Comparison of ENCODE assay signal across 7 mouse cellular contexts in the genomic region with DNA sequence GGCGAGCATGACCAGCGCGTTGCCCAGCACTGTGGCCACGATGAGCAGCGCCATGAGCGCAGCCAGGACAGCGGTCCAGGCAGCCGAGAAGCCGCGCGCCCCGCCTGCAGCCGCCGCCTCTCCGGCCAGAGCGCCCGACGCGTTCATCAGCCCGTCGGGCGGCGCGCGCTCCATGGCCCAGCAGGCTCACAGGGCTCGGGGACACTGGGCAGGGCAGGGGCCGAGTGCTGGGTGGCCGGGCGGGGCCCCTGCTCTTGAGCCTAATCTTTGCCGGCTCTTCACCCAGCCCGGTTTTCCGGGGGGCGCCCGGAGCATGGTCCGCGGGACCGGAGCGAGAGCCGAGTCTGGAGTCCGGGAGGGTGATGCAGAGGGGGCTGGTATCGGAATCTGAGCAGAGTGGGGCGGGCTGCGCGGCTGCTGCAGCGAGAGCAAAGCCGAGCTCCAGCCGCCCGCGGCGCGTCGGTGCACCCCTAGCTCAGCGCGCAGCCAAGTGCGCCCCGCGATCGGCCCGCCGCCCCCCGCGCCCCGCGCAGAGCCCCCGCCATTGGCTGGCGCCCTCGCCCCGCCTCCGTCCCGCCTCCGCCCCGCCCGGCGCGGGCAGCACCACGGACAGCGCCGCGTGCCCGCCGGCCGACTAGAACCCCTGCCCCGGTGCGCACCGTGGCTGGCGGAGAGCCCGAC. TPM values are rescaled to one million over a fixed set of nuclear protein-coding genes. Genes with fewer than 3 reads are reported as not detected.
A peak's percentile ranks its signal among the peaks of the same experiment; 100 is the strongest.
DNase-seq lines count a peak whose midpoint lies in the region; ATAC-seq and TF ChIP-seq lines count a peak whose summit lies in the region.

A gene (minus strand): TSS at position 511 of the 681 bp plus-strand sequence.

- DNase-seq in adrenal gland, adult 8-10 months, result peak; percentile 65
- DNase-seq in cerebellum, postnatal 36 days, result peak; percentile 63 to 80
- peak; percentile 62 to 76 for DNase-seq in gastrocnemius, postnatal 4 days (ENCODE audit: low spot score in 2 of 2)
- peak; percentile 56 to 71 for DNase-seq in spleen, postnatal 36 days (ENCODE audit: low spot score in 2 of 2)

- WGBS in intestine, postnatal 0 days, result 1% methylated on average over 74 of the region's 87 CpGs
- WGBS in limb, embryonic 13.5 days, result under 1% methylated on average over 67 of the region's 87 CpGs
- whole genome bisulfite sequencing in midbrain, embryonic 13.5 days, result under 1% methylated on average over 84 of the region's 87 CpGs

- H3K27me3 ChIP-seq in intestine, postnatal 0 days (replicated peaks; ENCODE audit: control insufficient read depth, insufficient read depth, low read length), result peaks cover 60% of the 10 kb centered on the region
- H3K27me3 ChIP-seq in limb, embryonic 13.5 days, result peaks cover 84% of the 10 kb centered on the region
- H3K27me3 ChIP-seq in midbrain, embryonic 13.5 days, result peaks cover 65% of the 10 kb centered on the region

- H3K9ac ChIP-seq in intestine, postnatal 0 days (ENCODE audit: low read depth, low read length), result no peak within 1 kb of the TSS
- H3K9ac ChIP-seq in limb, embryonic 13.5 days, result peak within 1 kb of the TSS; percentile 39; the same call in 1 of the 2 replicates
- peak within 1 kb of the TSS; percentile 76 for H3K9ac ChIP-seq in midbrain, embryonic 13.5 days (replicated peaks)

- H3K27ac ChIP-seq in intestine, postnatal 0 days (ENCODE audit: low read depth, low read length), result no peak within 1 kb of the TSS
- H3K27ac ChIP-seq in limb, embryonic 13.5 days, result no peak within 1 kb of the TSS
- H3K27ac ChIP-seq in midbrain, embryonic 13.5 days, result peak within 1 kb of the TSS; percentile 35; the same call in 1 of the 2 replicates

- H3K4me1 ChIP-seq in intestine, postnatal 0 days (replicated peaks; ENCODE audit: control insufficient read depth, insufficient read depth, low read length), result no peaks in the 10 kb centered on the region
- peaks cover 24% of the 10 kb centered on the region for H3K4me1 ChIP-seq in limb, embryonic 13.5 days
- peaks cover 56% of the 10 kb centered on the region for H3K4me1 ChIP-seq in midbrain, embryonic 13.5 days (replicated peaks)

- ATAC-seq in intestine, postnatal 0 days, result peak; percentile 68
- ATAC-seq in limb, embryonic 13.5 days (ENCODE audit: low FRiP score, low read depth), result peak; percentile 90
- ATAC-seq in midbrain, embryonic 13.5 days, result peak; percentile 73

- no peaks in the 10 kb centered on the region for H3K36me3 ChIP-seq in intestine, postnatal 0 days (ENCODE audit: control insufficient read depth, insufficient read depth)
- H3K36me3 ChIP-seq in limb, embryonic 13.5 days, result no peaks in the 10 kb centered on the region
- H3K36me3 ChIP-seq in midbrain, embryonic 13.5 days, result no peaks in the 10 kb centered on the region; the same call in 1 of the 2 replicates

- H3K4me2 ChIP-seq in intestine, postnatal 0 days (replicated peaks; ENCODE audit: low read depth), result peak within 1 kb of the TSS; percentile 96
- peak within 1 kb of the TSS; percentile 98 for H3K4me2 ChIP-seq in limb, embryonic 13.5 days (replicated peaks)
- H3K4me2 ChIP-seq in midbrain, embryonic 13.5 days (replicated peaks), result peak within 1 kb of the TSS; percentile 95

- H3K4me3 ChIP-seq in intestine, postnatal 0 days (ENCODE audit: low read depth, low read length), result peak within 1 kb of the TSS; percentile 50
- H3K4me3 ChIP-seq in limb, embryonic 13.5 days, result peak within 1 kb of the TSS; percentile 55
- peak within 1 kb of the TSS; percentile 64 for H3K4me3 ChIP-seq in midbrain, embryonic 13.5 days (replicated peaks)

- TF ChIP-seq CTCF in intestine, postnatal 0 days (IDR thresholded peaks at IDR 0.05; ENCODE audit: low read depth), result no peak

- no peaks in the 10 kb centered on the region for H3K9me3 ChIP-seq in intestine, postnatal 0 days (ENCODE audit: control insufficient read depth)
- H3K9me3 ChIP-seq in limb, embryonic 13.5 days, result no peaks in the 10 kb centered on the region
- no peaks in the 10 kb centered on the region for H3K9me3 ChIP-seq in midbrain, embryonic 13.5 days

RNA-seq across cellular contexts. Expression of the gene that starts here (rescaled TPM):
- total RNA-seq in adrenal gland, adult 8-10 months (2022), result under 1 TPM; 0.17 to 0.89 (median 0.27) TPM
- total RNA-seq in gastrocnemius, postnatal 4 days (2021), result under 1 TPM; 0.10 to 0.34 TPM
- not detected in 2 replicates for polyA plus RNA-seq in intestine, postnatal 0 days (2015; fragmentation: Nextera tagmentation; extraction: Ambion mirVana)
- polyA plus RNA-seq in limb, embryonic 13.5 days (2015; fragmentation: Nextera tagmentation; extraction: Ambion mirVana), result not detected in 2 replicates
- 4.4 and 5.1 TPM in 2 replicates for polyA plus RNA-seq in midbrain, embryonic 13.5 days (2015; fragmentation: Nextera tagmentation; extraction: Ambion mirVana)

Comparison
In these comparisons a context has a peak if more than half of its experiments do, and no peak if none do; other contexts are left out.
1. Peak in DNase-seq in adrenal gland, adult 8-10 months; RNA of the gene not detected or under 1 TPM.
2. Peak in DNase-seq in gastrocnemius, postnatal 4 days; RNA of the gene not detected or under 1 TPM.
3. Peak in ATAC-seq, H3K4me3 ChIP-seq and H3K4me2 ChIP-seq in intestine, postnatal 0 days; RNA of the gene not detected or under 1 TPM.
4. Peak in ATAC-seq, H3K4me3 ChIP-seq, H3K9ac ChIP-seq and H3K4me2 ChIP-seq in limb, embryonic 13.5 days; RNA of the gene not detected or under 1 TPM.